Mouse (Mus musculus) stomach, embryonic 15.5 days (tissue): ENCODE measurements at regions not wholly inside any gene's neighbourhood (a gene's known extent, or its start where the extent isn't known, plus 50 kb on each side); places are given as distances from the start of the nearest gene placed in this dataset.

ENCODE experiments used
- ATAC-seq: fragments of 200-750 bp; cut with Nextera tagmentation; 2 replicates; pipeline ENCODE4 v1.8.0; 2017; ENCODE audit warnings: low read depth, moderate number of reproducible peaks, moderate TSS enrichment; ENCODE audit not compliant: insufficient read depth, low FRiP score
- H3K27ac ChIP-seq: fragments of 300-500 bp; sonication (generic); 2 replicates; pipeline ENCODE4 v1.5.1; 2015; ENCODE audit warnings: mild to moderate bottlenecking, inconsistent platforms
- H3K27me3 ChIP-seq: fragments of 300-500 bp; sonication (generic); replicated peaks from 2 replicates; pipeline ENCODE4 v1.6.1; 2015; ENCODE audit warnings: inconsistent platforms
- H3K36me3 ChIP-seq: fragments of 300-500 bp; sonication (generic); 2 replicates; pipeline ENCODE4 v1.6.1; 2015; ENCODE audit warnings: inconsistent platforms
- H3K4me1 ChIP-seq: fragments of 300-500 bp; sonication (generic); 2 replicates; pipeline ENCODE4 v1.6.1; 2015; ENCODE audit warnings: inconsistent platforms
- H3K4me2 ChIP-seq: fragments of 300-500 bp; sonication (generic); 2 replicates; pipeline ENCODE4 v1.6.1; 2015; ENCODE audit warnings: mild to moderate bottlenecking, inconsistent platforms
- H3K4me3 ChIP-seq: fragments of 300-500 bp; sonication (generic); replicated peaks from 2 replicates; pipeline ENCODE4 v1.5.1; 2015; ENCODE audit warnings: inconsistent platforms
- H3K9ac ChIP-seq: fragments of 300-500 bp; sonication (generic); 2 replicates; pipeline ENCODE4 v1.6.1; 2015; ENCODE audit warnings: inconsistent platforms
- H3K9me3 ChIP-seq: fragments of 300-500 bp; sonication (generic); 2 replicates; pipeline ENCODE4 v1.6.1; 2016; ENCODE audit warnings: inconsistent platforms
- WGBS: fragments of 180-500 bp; shearing (Covaris S2); methylation state at CpG from one replicate; pipeline ENCODE4 v1.1.7; 2015; 5-methylcytosine and 5-hydroxymethylcytosine counted together

DNA sequence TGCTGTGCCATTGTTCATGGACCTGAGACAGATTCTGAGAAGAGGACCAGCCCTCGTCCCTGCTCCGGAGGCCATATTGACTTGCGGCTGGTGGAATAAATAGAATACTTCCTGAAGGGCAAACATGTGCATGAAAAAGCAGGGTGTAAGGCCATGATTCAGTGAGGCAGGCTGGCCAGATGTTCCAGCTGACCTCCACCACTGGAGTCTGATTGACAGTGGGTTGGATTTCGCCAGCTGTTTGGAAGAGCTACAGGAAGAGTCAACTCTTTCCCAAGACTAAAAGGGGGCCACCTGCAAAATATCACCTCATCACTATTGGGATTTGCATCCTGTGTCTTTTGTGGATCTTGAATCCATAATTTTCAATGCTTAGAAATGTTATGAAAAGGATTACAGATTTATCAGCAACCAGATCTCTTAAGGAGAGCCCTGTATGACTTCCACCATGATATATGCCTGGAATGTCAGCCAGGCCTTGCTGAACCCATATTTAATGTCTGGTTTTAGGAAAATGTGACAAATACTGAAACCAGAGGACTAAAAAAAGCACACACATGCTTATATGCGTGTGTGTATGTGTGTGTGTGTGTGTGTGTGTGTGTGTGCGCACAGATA is 348.9 kb upstream of the Nrp1 start:
- H3K4me3 ChIP-seq, result no peak overlapping the region
- H3K9me3 ChIP-seq, result no peaks in the 10 kb centered on the region
- ATAC-seq, result peak; percentile 43; the same call in 1 of the 2 replicates
- H3K36me3 ChIP-seq, result no peaks in the 10 kb centered on the region
- no peak overlapping the region for H3K4me2 ChIP-seq
- H3K9ac ChIP-seq, result no peak overlapping the region
- no peaks in the 10 kb centered on the region for H3K4me1 ChIP-seq
- H3K27ac ChIP-seq, result no peak overlapping the region
- 56% methylated on average over 6 of the region's 6 CpGs for WGBS
- no peaks in the 10 kb centered on the region for H3K27me3 ChIP-seq

GRCm38 (mm10) chr8:128017171-128017570 is 341.2 kb upstream of the Nrp1 start:
- Histone ChIP-seq H3K4me1 (no peaks in the 10 kb centered on the region), H3K4me3 (no peak overlapping the region), H3K27ac (no peak overlapping the region), H3K36me3 (no peaks in the 10 kb centered on the region), H3K27me3 (no peaks in the 10 kb centered on the region), H3K9ac (no peak overlapping the region), H3K4me2 (no peak overlapping the region), H3K9me3 (no peaks in the 10 kb centered on the region)
- WGBS, result 51% methylated on average over 8 of the region's 8 CpGs
- ATAC-seq, result no peak

DNA sequence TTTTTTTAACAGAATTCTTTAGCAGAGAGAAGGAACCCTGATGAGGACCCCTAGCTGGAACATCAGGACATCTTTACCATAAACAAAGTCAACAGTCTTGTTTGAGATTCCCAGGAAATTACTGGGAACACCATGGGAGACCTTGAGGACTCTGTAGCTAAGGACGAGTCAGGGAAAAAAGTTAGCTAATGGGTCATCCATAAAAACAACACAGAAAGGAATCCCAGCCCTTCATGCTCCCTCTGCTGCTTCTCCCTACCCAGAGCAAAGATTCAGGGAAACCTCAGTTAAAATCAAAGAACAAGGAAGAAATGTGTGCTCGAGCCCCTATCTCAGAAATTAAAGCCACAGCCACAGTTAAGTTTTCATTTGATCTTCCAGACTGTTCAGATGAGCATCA is 334.7 kb upstream of the Nrp1 start:
- peaks cover 17% of the 10 kb centered on the region for H3K4me1 ChIP-seq
- ATAC-seq, result no peak
- 56% methylated on average over 2 of the region's 2 CpGs for WGBS
- no peaks in the 10 kb centered on the region for H3K27me3 ChIP-seq
- peak overlapping the region; percentile 61; the same call in 1 of the 2 replicates for H3K27ac ChIP-seq
- H3K9ac ChIP-seq, result no peak overlapping the region
- no peak overlapping the region for H3K4me3 ChIP-seq
- no peak overlapping the region for H3K4me2 ChIP-seq
- H3K9me3 ChIP-seq, result no peaks in the 10 kb centered on the region
- H3K36me3 ChIP-seq, result no peaks in the 10 kb centered on the region

DNA sequence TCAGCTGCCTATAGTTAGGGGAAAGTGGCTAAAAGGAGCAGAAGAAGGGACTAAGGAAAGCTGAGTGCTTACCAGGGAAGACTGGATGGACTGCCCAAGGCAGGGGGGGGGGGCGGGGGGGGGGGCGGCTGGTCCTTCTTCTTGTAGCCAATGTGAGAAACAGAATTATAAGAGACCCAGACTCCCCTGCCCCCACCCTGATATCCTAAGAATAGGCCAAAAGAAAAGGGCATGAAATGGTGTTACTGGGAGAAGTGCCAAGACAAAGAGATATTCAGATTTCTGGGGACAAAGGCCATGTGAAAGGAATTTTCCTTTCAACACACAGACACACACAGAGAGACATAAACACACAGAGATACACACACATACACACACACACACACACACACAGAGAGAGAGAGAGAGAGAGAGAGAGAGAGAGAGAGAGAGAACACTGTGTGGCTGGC is 333.6 kb upstream of the Nrp1 start:
- no peak overlapping the region for H3K4me2 ChIP-seq
- no peaks in the 10 kb centered on the region for H3K36me3 ChIP-seq
- no peaks in the 10 kb centered on the region for H3K27me3 ChIP-seq
- H3K4me1 ChIP-seq, result peaks cover 17% of the 10 kb centered on the region
- no CpG with 5 or more reads among the region's 2 CpGs for WGBS
- no peaks in the 10 kb centered on the region for H3K9me3 ChIP-seq
- no peak overlapping the region for H3K4me3 ChIP-seq
- H3K27ac ChIP-seq, result peak overlapping the region; percentile 88
- no peak overlapping the region for H3K9ac ChIP-seq
- peak; percentile 54; the same call in 1 of the 2 replicates for ATAC-seq

DNA sequence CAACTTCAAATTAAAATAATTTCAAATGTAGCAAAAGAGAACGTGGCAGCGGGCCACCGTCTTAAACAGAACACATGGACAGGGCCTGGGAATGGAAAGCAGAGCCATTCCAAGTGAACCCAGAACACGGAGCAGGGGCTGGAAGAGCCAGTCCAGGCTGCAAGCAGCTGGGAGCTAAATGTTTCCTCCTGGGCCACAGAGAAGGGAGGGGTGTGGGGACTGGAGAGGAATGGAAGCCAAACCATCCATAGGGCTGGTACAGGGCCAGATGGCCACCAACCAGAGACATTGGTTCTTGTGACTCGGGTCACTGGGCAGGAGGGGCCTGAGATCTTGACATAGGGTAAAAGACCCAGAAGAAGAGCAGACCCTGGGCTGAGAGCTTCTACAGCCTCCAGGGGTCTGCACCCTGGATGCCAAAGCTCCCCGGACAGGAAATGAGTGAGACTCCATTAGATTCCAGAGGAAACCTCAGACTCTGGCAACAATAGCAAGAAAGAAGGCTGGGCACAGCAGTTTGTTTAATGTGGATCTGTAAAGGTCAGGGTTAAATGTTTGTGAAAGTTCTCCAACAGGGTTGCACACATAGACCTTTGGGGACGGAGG is 333.1 kb upstream of the Nrp1 start:
- Histone ChIP-seq H3K27ac (peak overlapping the region; percentile 88), H3K9ac (no peak overlapping the region), H3K4me1 (peaks cover 17% of the 10 kb centered on the region), H3K4me3 (no peak overlapping the region), H3K9me3 (no peaks in the 10 kb centered on the region), H3K27me3 (no peaks in the 10 kb centered on the region), H3K36me3 (no peaks in the 10 kb centered on the region), H3K4me2 (no peak overlapping the region)
- peak; percentile 91 for ATAC-seq
- 30% methylated on average over 7 of the region's 7 CpGs for WGBS

DNA sequence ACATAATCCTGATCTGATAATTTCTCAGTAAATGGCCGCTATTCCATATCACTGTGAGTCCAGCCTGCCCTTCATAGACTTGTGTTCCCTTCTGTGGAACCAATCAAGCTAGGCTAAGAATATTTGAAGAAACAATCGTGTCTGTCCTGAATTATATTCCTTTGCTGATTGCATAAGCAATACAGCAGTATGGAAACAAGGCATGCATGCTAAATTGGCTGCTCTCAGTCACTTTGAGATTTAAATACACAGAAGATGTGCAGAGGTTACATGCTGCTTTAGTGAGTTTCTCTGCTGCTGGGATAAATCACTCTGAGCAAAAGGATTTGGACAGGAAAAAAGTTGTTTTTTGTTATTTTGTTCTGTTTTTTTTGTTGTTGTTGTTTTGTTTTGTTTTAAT is 331.4 kb upstream of the Nrp1 start:
- H3K27me3 ChIP-seq, result no peaks in the 10 kb centered on the region
- no peak overlapping the region for H3K27ac ChIP-seq

GRCm38 (mm10) chr8:128030335-128031280 is 327.8 kb upstream of the Nrp1 start:
- H3K27me3 ChIP-seq, result no peaks in the 10 kb centered on the region
- H3K4me1 ChIP-seq, result peaks cover 2% of the 10 kb centered on the region; the same call in 1 of the 2 replicates
- peak overlapping the region; percentile 57 for H3K27ac ChIP-seq
- no peak for ATAC-seq
- no peak overlapping the region for H3K9ac ChIP-seq
- 68% methylated on average over 24 of the region's 24 CpGs for WGBS
- H3K4me3 ChIP-seq, result no peak overlapping the region
- H3K4me2 ChIP-seq, result no peak overlapping the region
- no peaks in the 10 kb centered on the region for H3K36me3 ChIP-seq
- H3K9me3 ChIP-seq, result no peaks in the 10 kb centered on the region

More for the DNA sequence above, 331.4 kb upstream of the Nrp1 start:
- Histone ChIP-seq H3K4me3 (no peak overlapping the region), H3K4me2 (no peak overlapping the region), H3K4me1 (peaks cover 17% of the 10 kb centered on the region), H3K9me3 (no peaks in the 10 kb centered on the region), H3K36me3 (no peaks in the 10 kb centered on the region), H3K9ac (no peak overlapping the region)
- ATAC-seq, result no peak
- 79% methylated on average over 2 of the region's 2 CpGs for WGBS

- Histone ChIP-seq H3K9me3 (no peaks in the 10 kb centered on the region), H3K4me2 (no peak overlapping the region), H3K27ac (no peak overlapping the region), H3K36me3 (no peaks in the 10 kb centered on the region), H3K27me3 (no peaks in the 10 kb centered on the region), H3K4me3 (no peak overlapping the region), H3K9ac (no peak overlapping the region), H3K4me1 (no peaks in the 10 kb centered on the region)
- no peak for ATAC-seq
- 46% methylated on average over 6 of the region's 6 CpGs for WGBS
These were observed 324.3 kb upstream of the Nrp1 start for GRCm38 (mm10) chr8:128034127-128034526.

GRCm38 (mm10) chr8:128035672-128036071 is 322.7 kb upstream of the Nrp1 start:
- WGBS, result 62% methylated on average over 3 of the region's 3 CpGs
- no peak for ATAC-seq

GRCm38 (mm10) chr8:128039341-128040064 is 318.9 kb upstream of the Nrp1 start:
- Histone ChIP-seq H3K9ac (no peak overlapping the region), H3K9me3 (no peaks in the 10 kb centered on the region), H3K27me3 (no peaks in the 10 kb centered on the region), H3K4me1 (no peaks in the 10 kb centered on the region), H3K36me3 (no peaks in the 10 kb centered on the region), H3K4me2 (no peak overlapping the region), H3K4me3 (no peak overlapping the region), H3K27ac (no peak overlapping the region)
- ATAC-seq, result no peak
- WGBS, result 70% methylated on average over 6 of the region's 6 CpGs

More at GRCm38 (mm10) chr8:128035672-128036071, 322.7 kb upstream of the Nrp1 start:
- H3K4me2 ChIP-seq, result no peak overlapping the region
- no peak overlapping the region for H3K27ac ChIP-seq
- no peaks in the 10 kb centered on the region for H3K4me1 ChIP-seq
- no peaks in the 10 kb centered on the region for H3K9me3 ChIP-seq
- H3K9ac ChIP-seq, result no peak overlapping the region
- no peak overlapping the region for H3K4me3 ChIP-seq
- no peaks in the 10 kb centered on the region for H3K36me3 ChIP-seq
- H3K27me3 ChIP-seq, result no peaks in the 10 kb centered on the region

DNA sequence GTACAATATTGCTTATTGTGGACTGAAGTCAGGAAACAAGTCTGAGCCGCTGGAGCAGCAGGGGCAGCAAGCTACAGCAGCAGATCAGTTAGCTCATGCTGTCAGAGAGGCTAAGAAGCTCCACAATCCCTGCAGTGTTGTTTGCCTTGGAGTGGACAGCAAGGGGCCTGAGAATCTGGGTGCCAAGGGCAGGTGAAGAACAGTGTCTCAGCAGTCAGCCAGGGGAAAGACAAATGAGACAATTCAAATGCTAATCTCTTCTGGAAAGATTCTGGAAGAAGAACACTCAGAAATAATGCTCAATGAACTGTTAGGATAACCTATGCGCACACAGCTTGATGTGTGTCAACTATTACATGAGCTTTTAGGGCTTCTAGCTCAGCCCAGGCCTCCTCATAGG is 315.5 kb upstream of the Nrp1 start:
- Histone ChIP-seq H3K9ac (no peak overlapping the region), H3K4me2 (no peak overlapping the region), H3K4me1 (no peaks in the 10 kb centered on the region), H3K27me3 (no peaks in the 10 kb centered on the region), H3K4me3 (no peak overlapping the region), H3K27ac (no peak overlapping the region), H3K36me3 (no peaks in the 10 kb centered on the region), H3K9me3 (no peaks in the 10 kb centered on the region)
- ATAC-seq, result no peak
- WGBS, result 76% methylated on average over 2 of the region's 2 CpGs
